Mouse (Mus musculus): ENCODE data around the gene Chmp2b.

- TF ChIP-seq MYC (IDR thresholded peaks at IDR 0.05; ENCODE audit: low read depth, low read length) = no peak
- no peak for TF ChIP-seq NELFE (IDR thresholded peaks at IDR 0.05; ENCODE audit: low read depth, low read length)
- no peak for TF ChIP-seq BHLHE40 (IDR thresholded peaks at IDR 0.05; ENCODE audit: low read depth, low read length)
- TF ChIP-seq ELF1 (IDR thresholded peaks at IDR 0.05; ENCODE audit: low read depth, low read length) = no peak
- no peak for TF ChIP-seq ZC3H11A (IDR thresholded peaks at IDR 0.05; ENCODE audit: low read depth, low read length)
- no peak for TF ChIP-seq E2F4 (IDR thresholded peaks at IDR 0.05; ENCODE audit: insufficient replicate concordance, low read depth, low read length)
- TF ChIP-seq POLR2A (IDR thresholded peaks at IDR 0.05; ENCODE audit: low read depth, low read length) = no peak
- TF ChIP-seq NRF1 (IDR thresholded peaks at IDR 0.05; ENCODE audit: low read depth, low read length) = no peak
- no peak for TF ChIP-seq IRF4 (IDR thresholded peaks at IDR 0.05; ENCODE audit: low read depth, low read length)
- no peak for TF ChIP-seq CHD2 (IDR thresholded peaks at IDR 0.05; ENCODE audit: low read length)
- TF ChIP-seq EP300 (IDR thresholded peaks at IDR 0.05; ENCODE audit: low read length) = no peak
- TF ChIP-seq CTCF (conservative IDR thresholded peaks at IDR 0.05 in 1 of 2, IDR thresholded peaks at IDR 0.05 in 1 of 2; ENCODE audit: low read depth in 2 of 2, low read length in 2 of 2) = no peak
- no peak for TF ChIP-seq MAX (IDR thresholded peaks at IDR 0.05; ENCODE audit: low read length)
Observed at GRCm38 (mm10) chr16:65526004-65526403, 36.5 kb downstream of the Chmp2b start.
